Mouse (Mus musculus) liver, adult 2 months (tissue): ENCODE measurements around the gene Cdk14.

Experiments used
- CTCF ChIP-seq: fragments of 200-500 bp; IDR thresholded peaks from 2 replicates; pipeline ENCODE4 v1.5.1; 2011; ENCODE audit warnings: low read depth, low read length, control low read depth
- POLR2A ChIP-seq: fragments of 200-500 bp; IDR thresholded peaks from 2 replicates; pipeline ENCODE4 v1.6.1; 2011; ENCODE audit warnings: low read length, control low read depth; ENCODE audit not compliant: insufficient read depth; ENCODE audit errors: extremely low read depth

GRCm38 (mm10) chr5:4851934-4852710 lies 568.0 kb downstream of the Cdk14 start:
- TF ChIP-seq POLR2A, result no peak
- no peak for TF ChIP-seq CTCF
